ENCODE assay signal across 7 mouse cellular contexts in genomic region chr3:17870895-17871482, GRCm38 (mm10).
DNase-seq lines count a peak whose midpoint lies in the region; ATAC-seq and TF ChIP-seq lines count a peak whose summit lies in the region.

No protein-coding gene starts in this region.

- no peak for ATAC-seq in limb, embryonic 11.5 days (ENCODE audit: insufficient number of reproducible peaks, low FRiP score, low TSS enrichment, low read depth)
- peak; percentile 92 for ATAC-seq in forebrain, embryonic 14.5 days
- peak; percentile 86 for ATAC-seq in midbrain, embryonic 12.5 days (ENCODE audit: low FRiP score, low read depth)

- H3K4me1 ChIP-seq in limb, embryonic 11.5 days (ENCODE audit: control insufficient read depth, insufficient read depth, low read length) = no peaks in the 10 kb centered on the region
- H3K4me1 ChIP-seq in limb, embryonic 10.5 days = no peaks in the 10 kb centered on the region
- H3K4me1 ChIP-seq in forebrain, embryonic 14.5 days (ENCODE audit: control insufficient read depth, insufficient read depth, low read length) = no peaks in the 10 kb centered on the region
- H3K4me1 ChIP-seq in midbrain, embryonic 12.5 days = no peaks in the 10 kb centered on the region

- H3K9ac ChIP-seq in limb, embryonic 11.5 days (ENCODE audit: low read length) = no peak overlapping the region
- H3K9ac ChIP-seq in forebrain, embryonic 14.5 days (ENCODE audit: low read length) = no peak overlapping the region
- H3K9ac ChIP-seq in midbrain, embryonic 12.5 days (replicated peaks) = no peak overlapping the region

- H3K4me2 ChIP-seq in limb, embryonic 11.5 days (ENCODE audit: low read depth, severe bottlenecking) = no peak overlapping the region
- H3K4me2 ChIP-seq in forebrain, embryonic 14.5 days (ENCODE audit: low read length) = no peak overlapping the region
- no peak overlapping the region for H3K4me2 ChIP-seq in midbrain, embryonic 12.5 days (replicated peaks)

- no peak overlapping the region for H3K27ac ChIP-seq in limb, embryonic 11.5 days (replicated peaks; ENCODE audit: low read depth, low read length)
- no peak overlapping the region for H3K27ac ChIP-seq in limb, embryonic 10.5 days
- H3K27ac ChIP-seq in forebrain, embryonic 14.5 days (ENCODE audit: low read depth, low read length) = no peak overlapping the region
- H3K27ac ChIP-seq in midbrain, embryonic 12.5 days (replicated peaks) = no peak overlapping the region
- no peak overlapping the region for H3K27ac ChIP-seq in gastrocnemius, adult 2 months

- no peaks in the 10 kb centered on the region for H3K27me3 ChIP-seq in limb, embryonic 11.5 days (ENCODE audit: control insufficient read depth, insufficient read depth, low read length)
- H3K27me3 ChIP-seq in limb, embryonic 10.5 days (ENCODE audit: low read depth, poor library complexity, severe bottlenecking) = no peaks in the 10 kb centered on the region
- no peaks in the 10 kb centered on the region for H3K27me3 ChIP-seq in forebrain, embryonic 14.5 days (replicated peaks; ENCODE audit: control insufficient read depth, insufficient read depth, low read length)
- H3K27me3 ChIP-seq in midbrain, embryonic 12.5 days = no peaks in the 10 kb centered on the region

- DNase-seq in limb, embryonic 11.5 days (ENCODE audit: low spot score) = peak; percentile 28
- no peak for DNase-seq in limb, embryonic 10.5 days (ENCODE audit: low spot score)
- DNase-seq in cerebellum, adult 8-10 months = peak; percentile 11
- peak; percentile 75 for DNase-seq in forebrain, embryonic 14.5 days (ENCODE audit: low spot score)
- no peak for DNase-seq in ovary, adult 18-20 months (ENCODE audit: low spot score)
- no peak for DNase-seq in gastrocnemius, adult 2 months

- no peaks in the 10 kb centered on the region for H3K36me3 ChIP-seq in limb, embryonic 11.5 days (ENCODE audit: control insufficient read depth, insufficient read depth, low read length)
- H3K36me3 ChIP-seq in limb, embryonic 10.5 days = no peaks in the 10 kb centered on the region
- no peaks in the 10 kb centered on the region for H3K36me3 ChIP-seq in forebrain, embryonic 14.5 days (ENCODE audit: control insufficient read depth, insufficient read depth, low read length)
- H3K36me3 ChIP-seq in midbrain, embryonic 12.5 days = no peaks in the 10 kb centered on the region

- no peak overlapping the region for H3K4me3 ChIP-seq in limb, embryonic 11.5 days (ENCODE audit: low read depth, low read length)
- no peak overlapping the region for H3K4me3 ChIP-seq in limb, embryonic 10.5 days
- no peak overlapping the region for H3K4me3 ChIP-seq in forebrain, embryonic 14.5 days (ENCODE audit: low read depth, low read length)
- no peak overlapping the region for H3K4me3 ChIP-seq in midbrain, embryonic 12.5 days
- H3K4me3 ChIP-seq in gastrocnemius, adult 2 months = no peak overlapping the region

- WGBS in limb, embryonic 11.5 days = 56% methylated on average over 4 of the region's 4 CpGs
- 57% methylated on average over 4 of the region's 4 CpGs for WGBS in limb, embryonic 10.5 days
- 48% methylated on average over 4 of the region's 4 CpGs for WGBS in forebrain, embryonic 14.5 days
- 61% methylated on average over 4 of the region's 4 CpGs for WGBS in midbrain, embryonic 12.5 days

- intact Hi-C loops in gastrocnemius, adult 2 months (cut with DNase I) = no loop called here

- no peak; the same call in 1 of the 2 replicates for TF ChIP-seq CTCF in gastrocnemius, adult 2 months (IDR thresholded peaks at IDR 0.05)

- no peaks in the 10 kb centered on the region for H3K9me3 ChIP-seq in limb, embryonic 11.5 days (ENCODE audit: control insufficient read depth, low read length)
- no peaks in the 10 kb centered on the region for H3K9me3 ChIP-seq in limb, embryonic 10.5 days (replicated peaks)
- no peaks in the 10 kb centered on the region for H3K9me3 ChIP-seq in forebrain, embryonic 14.5 days (replicated peaks; ENCODE audit: control insufficient read depth, low read length)
- no peaks in the 10 kb centered on the region for H3K9me3 ChIP-seq in midbrain, embryonic 12.5 days

Comparison
In these comparisons a context has a peak if more than half of its experiments do, and no peak if none do; other contexts are left out.
1. DNase-seq: peak in limb, embryonic 11.5 days (single experiment), cerebellum, adult 8-10 months (single experiment) and forebrain, embryonic 14.5 days (single experiment); none in limb, embryonic 10.5 days (single experiment), ovary, adult 18-20 months (single experiment) and gastrocnemius, adult 2 months (single experiment).